Mouse (Mus musculus) limb, embryonic 13.5 days (tissue): ENCODE results near the gene Adamts7. TPM values are rescaled to one million over a fixed set of nuclear protein-coding genes. Genes with fewer than 3 reads are reported as not detected.

Source experiments
- ATAC-seq: fragments of 200-750 bp; cut with Nextera tagmentation; 2 replicates; pipeline ENCODE4 v1.8.0; 2017; ENCODE audit warnings: low read depth, moderate number of reproducible peaks, moderate TSS enrichment; ENCODE audit not compliant: low FRiP score
- H3K27ac ChIP-seq: fragments of 300-500 bp; sonication (generic); 2 replicates; pipeline ENCODE4 v1.5.1; 2015; ENCODE audit warnings: inconsistent platforms, mild to moderate bottlenecking, moderate library complexity
- H3K27me3 ChIP-seq: fragments of 300-500 bp; sonication (generic); 2 replicates; pipeline ENCODE4 v1.6.1; 2015; ENCODE audit warnings: mild to moderate bottlenecking, inconsistent platforms
- H3K36me3 ChIP-seq: fragments of 300-500 bp; sonication (generic); 2 replicates; pipeline ENCODE4 v1.6.1; 2015; ENCODE audit warnings: inconsistent platforms, mild to moderate bottlenecking, moderate library complexity
- H3K4me1 ChIP-seq: fragments of 300-500 bp; sonication (generic); 2 replicates; pipeline ENCODE4 v1.6.1; 2015; ENCODE audit warnings: inconsistent platforms
- H3K4me2 ChIP-seq: fragments of 300-500 bp; sonication (generic); replicated peaks from 2 replicates; pipeline ENCODE4 v1.6.1; 2015; ENCODE audit warnings: inconsistent platforms, mild to moderate bottlenecking, moderate library complexity
- H3K4me3 ChIP-seq: fragments of 300-500 bp; sonication (generic); 2 replicates; pipeline ENCODE4 v1.5.1; 2015; ENCODE audit warnings: moderate library complexity, mild to moderate bottlenecking, inconsistent platforms
- H3K9ac ChIP-seq: fragments of 300-500 bp; sonication (generic); 2 replicates; pipeline ENCODE4 v1.6.1; 2015; ENCODE audit warnings: mild to moderate bottlenecking, inconsistent platforms
- H3K9me3 ChIP-seq: fragments of 300-500 bp; sonication (generic); 2 replicates; pipeline ENCODE4 v1.6.1; 2016; ENCODE audit warnings: inconsistent platforms
- WGBS: fragments of 180-500 bp; shearing (Covaris S2); methylation state at CpG from one replicate; pipeline ENCODE4 v1.1.7; 2015; 5-methylcytosine and 5-hydroxymethylcytosine counted together
- polyA plus RNA-seq: library from polyadenylated mRNA; unstranded; fragments of >200 nt; fragmentation: Nextera tagmentation; extraction: Ambion mirVana; gene quantifications from 2 replicates; pipeline ENCODE4 v1.2.1, GENCODE M21; 2015

Gene Adamts7
- polyA plus RNA-seq, 1 experiment from 2014 or later: 21.6 TPM

GRCm38 (mm10) chr9:90227171-90227570, 64.3 kb downstream of the Adamts7 start:
- H3K4me1 ChIP-seq: no peaks in the 10 kb centered on the region
- H3K4me2 ChIP-seq: no peak overlapping the region
- no peaks in the 10 kb centered on the region for H3K9me3 ChIP-seq
- no peak overlapping the region for H3K9ac ChIP-seq
- H3K27me3 ChIP-seq: no peaks in the 10 kb centered on the region
- no peak overlapping the region for H3K4me3 ChIP-seq
- peaks cover 46% of the 10 kb centered on the region for H3K36me3 ChIP-seq
- 75% methylated on average over 12 of the region's 12 CpGs for WGBS
- no peak for ATAC-seq
- H3K27ac ChIP-seq: no peak overlapping the region

- Histone ChIP-seq H3K9ac (no peak overlapping the region), H3K4me3 (no peak overlapping the region), H3K4me2 (no peak overlapping the region), H3K27ac (no peak overlapping the region), H3K9me3 (no peaks in the 10 kb centered on the region; the same call in 1 of the 2 replicates), H3K27me3 (no peaks in the 10 kb centered on the region), H3K4me1 (no peaks in the 10 kb centered on the region), H3K36me3 (0 out of 2 replicates have a peak, but pooled peaks cover 6% of the 10 kb centered on the region)
- WGBS: 85% methylated on average over 8 of the region's 8 CpGs
- no peak for ATAC-seq
These were observed 70.2 kb downstream of the Adamts7 start for GRCm38 (mm10) chr9:90232781-90233690.

GRCm38 (mm10) chr9:90233906-90234419, 71.1 kb downstream of the Adamts7 start:
- no peak for ATAC-seq
- H3K9ac ChIP-seq: no peak overlapping the region
- H3K36me3 ChIP-seq: peaks cover 6% of the 10 kb centered on the region
- WGBS: 92% methylated on average over 5 of the region's 5 CpGs
- H3K4me1 ChIP-seq: no peaks in the 10 kb centered on the region
- no peak overlapping the region for H3K4me2 ChIP-seq
- H3K27ac ChIP-seq: no peak overlapping the region
- no peak overlapping the region for H3K4me3 ChIP-seq
- H3K27me3 ChIP-seq: no peaks in the 10 kb centered on the region
- no peaks in the 10 kb centered on the region; the same call in 1 of the 2 replicates for H3K9me3 ChIP-seq

- WGBS: 84% methylated on average over 5 of the region's 5 CpGs
- no peaks in the 10 kb centered on the region for H3K4me1 ChIP-seq
- ATAC-seq: no peak
These were observed 71.9 kb downstream of the Adamts7 start for GRCm38 (mm10) chr9:90234786-90235185.

GRCm38 (mm10) chr9:90235258-90235882, 72.5 kb downstream of the Adamts7 start:
- H3K9ac ChIP-seq: no peak overlapping the region
- H3K4me2 ChIP-seq: no peak overlapping the region
- ATAC-seq: no peak
- no peaks in the 10 kb centered on the region for H3K4me1 ChIP-seq
- H3K27ac ChIP-seq: no peak overlapping the region
- 82% methylated on average over 10 of the region's 10 CpGs for WGBS
- H3K27me3 ChIP-seq: no peaks in the 10 kb centered on the region
- peaks cover 19% of the 10 kb centered on the region for H3K36me3 ChIP-seq
- H3K4me3 ChIP-seq: no peak overlapping the region
- H3K9me3 ChIP-seq: no peaks in the 10 kb centered on the region; the same call in 1 of the 2 replicates

More at GRCm38 (mm10) chr9:90234786-90235185, 71.9 kb downstream of the Adamts7 start:
- Histone ChIP-seq H3K4me3 (no peak overlapping the region), H3K36me3 (peaks cover 15% of the 10 kb centered on the region), H3K9me3 (no peaks in the 10 kb centered on the region; the same call in 1 of the 2 replicates), H3K4me2 (no peak overlapping the region), H3K9ac (no peak overlapping the region), H3K27ac (no peak overlapping the region), H3K27me3 (no peaks in the 10 kb centered on the region)

- Histone ChIP-seq H3K36me3 (peaks cover 25% of the 10 kb centered on the region), H3K27ac (no peak overlapping the region), H3K9me3 (no peaks in the 10 kb centered on the region; the same call in 1 of the 2 replicates), H3K4me1 (no peaks in the 10 kb centered on the region), H3K27me3 (no peaks in the 10 kb centered on the region), H3K4me3 (no peak overlapping the region), H3K4me2 (no peak overlapping the region), H3K9ac (no peak overlapping the region)
- ATAC-seq: no peak
- WGBS: 93% methylated on average over 5 of the region's 5 CpGs
These were observed 73.9 kb downstream of the Adamts7 start for GRCm38 (mm10) chr9:90236817-90237216.

- no peaks in the 10 kb centered on the region; the same call in 1 of the 2 replicates for H3K9me3 ChIP-seq
- no peak overlapping the region for H3K4me2 ChIP-seq
- no peak overlapping the region for H3K9ac ChIP-seq
- H3K27me3 ChIP-seq: no peaks in the 10 kb centered on the region
- WGBS: 85% methylated on average over 9 of the region's 9 CpGs
- H3K36me3 ChIP-seq: peaks cover 25% of the 10 kb centered on the region
- H3K4me3 ChIP-seq: no peak overlapping the region
- no peak for ATAC-seq
- no peak overlapping the region for H3K27ac ChIP-seq
- no peaks in the 10 kb centered on the region for H3K4me1 ChIP-seq
These were observed 74.6 kb downstream of the Adamts7 start for GRCm38 (mm10) chr9:90237232-90238062.

GRCm38 (mm10) chr9:90240560-90240959, 77.7 kb downstream of the Adamts7 start:
- no peak for ATAC-seq
- WGBS: 78% methylated on average over 4 of the region's 4 CpGs
- Histone ChIP-seq H3K9ac (no peak overlapping the region), H3K4me1 (no peaks in the 10 kb centered on the region), H3K27me3 (no peaks in the 10 kb centered on the region), H3K4me3 (no peak overlapping the region), H3K4me2 (no peak overlapping the region), H3K36me3 (peaks cover 28% of the 10 kb centered on the region), H3K9me3 (no peaks in the 10 kb centered on the region; the same call in 1 of the 2 replicates), H3K27ac (no peak overlapping the region)

GRCm38 (mm10) chr9:90241041-90241440, 78.2 kb downstream of the Adamts7 start:
- Histone ChIP-seq H3K36me3 (peaks cover 28% of the 10 kb centered on the region), H3K27ac (no peak overlapping the region), H3K4me1 (no peaks in the 10 kb centered on the region), H3K9me3 (no peaks in the 10 kb centered on the region; the same call in 1 of the 2 replicates), H3K9ac (no peak overlapping the region), H3K27me3 (no peaks in the 10 kb centered on the region), H3K4me2 (no peak overlapping the region), H3K4me3 (no peak overlapping the region)
- WGBS: 92% methylated on average over 6 of the region's 6 CpGs
- ATAC-seq: no peak

- no peak overlapping the region for H3K4me3 ChIP-seq
- H3K27me3 ChIP-seq: no peaks in the 10 kb centered on the region
- WGBS: 73% methylated on average over 7 of the region's 7 CpGs
- no peak overlapping the region for H3K4me2 ChIP-seq
- no peaks in the 10 kb centered on the region for H3K4me1 ChIP-seq
- no peak for ATAC-seq
- H3K9ac ChIP-seq: no peak overlapping the region
- no peak overlapping the region for H3K27ac ChIP-seq
- H3K9me3 ChIP-seq: no peaks in the 10 kb centered on the region
- H3K36me3 ChIP-seq: peaks cover 30% of the 10 kb centered on the region
These were observed 78.7 kb downstream of the Adamts7 start for GRCm38 (mm10) chr9:90241618-90242017.

GRCm38 (mm10) chr9:90242291-90242690, 79.4 kb downstream of the Adamts7 start:
- peaks cover 35% of the 10 kb centered on the region for H3K36me3 ChIP-seq

More at GRCm38 (mm10) chr9:90242291-90242690, 79.4 kb downstream of the Adamts7 start:
- H3K4me1 ChIP-seq: no peaks in the 10 kb centered on the region
- H3K4me3 ChIP-seq: no peak overlapping the region
- H3K27me3 ChIP-seq: no peaks in the 10 kb centered on the region
- H3K9ac ChIP-seq: no peak overlapping the region
- no peaks in the 10 kb centered on the region for H3K9me3 ChIP-seq
- no peak overlapping the region for H3K4me2 ChIP-seq
- no peak overlapping the region for H3K27ac ChIP-seq
- WGBS: 88% methylated on average over 6 of the region's 6 CpGs
- no peak for ATAC-seq
